Mouse (Mus musculus) cerebellum, adult (tissue): ENCODE results near the gene Nhs.
A peak's percentile ranks its signal among the peaks of the same experiment; 100 is the strongest.
"Not testable (repeated sequence)": the region's sequence is repeated elsewhere in the genome, so short reads cannot be mapped to it uniquely, and the experiment has no call there.

ENCODE experiments used
- ATAC-seq: cut with Nextera tagmentation; 2 replicates; pipeline ENCODE4 v1.9.2; 2017; ENCODE audit warnings: mild to moderate bottlenecking, moderate library complexity, mixed read lengths; ENCODE audit not compliant: insufficient number of reproducible peaks, low FRiP score, low TSS enrichment

The Nhs gene

GRCm38 (mm10) chrX:161961176-161961575, 198.4 kb downstream of the Nhs start:
- peak; percentile 94 for ATAC-seq

DNA sequence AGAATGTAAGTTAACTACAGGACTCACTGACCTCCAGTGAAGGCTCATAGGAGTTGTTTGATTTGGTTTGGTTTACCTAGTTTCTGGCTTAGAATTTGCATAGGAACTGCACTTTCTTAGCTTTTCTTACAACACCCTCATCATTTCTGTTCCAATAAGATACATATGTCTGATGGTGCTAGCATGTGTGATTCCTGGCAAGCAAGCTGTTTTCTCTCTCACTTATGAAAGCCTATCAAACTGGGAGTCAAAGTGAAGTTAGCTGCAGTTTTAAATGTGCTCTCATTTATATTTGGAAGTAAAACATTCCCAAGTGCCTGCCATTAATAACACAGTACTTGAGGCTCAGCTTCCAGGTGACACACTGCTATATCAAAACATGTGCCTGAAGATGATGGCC, 207.2 kb downstream of the Nhs start:
- ATAC-seq: no peak

DNA sequence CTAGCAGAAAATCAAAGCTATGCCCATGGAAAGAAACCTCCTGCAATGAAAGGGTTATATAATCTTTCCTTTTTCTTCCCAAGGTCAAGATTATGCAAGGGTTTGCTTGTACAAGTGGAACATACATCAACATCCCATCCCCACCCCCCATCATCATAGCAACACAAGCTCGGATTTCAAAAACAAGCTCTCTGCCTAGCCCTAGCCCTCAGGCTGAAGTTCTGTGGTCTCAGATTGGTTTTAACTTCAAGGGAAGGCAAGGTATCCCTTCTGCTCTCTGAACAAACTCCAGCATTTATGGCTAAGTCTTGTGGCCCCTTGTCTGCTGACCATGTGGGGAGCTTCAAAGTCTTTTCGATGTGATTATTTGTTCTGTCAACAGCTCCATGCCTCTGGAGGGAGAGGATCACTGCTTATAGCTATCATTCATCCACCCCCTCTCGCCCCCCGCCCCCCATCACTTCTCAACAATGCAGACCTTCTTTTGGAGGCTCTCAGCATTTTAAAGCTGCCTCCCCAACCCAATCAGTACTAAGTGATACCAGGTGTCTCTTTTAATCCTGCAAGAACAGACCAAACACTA, 216.3 kb downstream of the Nhs start:
- ATAC-seq: no peak

DNA sequence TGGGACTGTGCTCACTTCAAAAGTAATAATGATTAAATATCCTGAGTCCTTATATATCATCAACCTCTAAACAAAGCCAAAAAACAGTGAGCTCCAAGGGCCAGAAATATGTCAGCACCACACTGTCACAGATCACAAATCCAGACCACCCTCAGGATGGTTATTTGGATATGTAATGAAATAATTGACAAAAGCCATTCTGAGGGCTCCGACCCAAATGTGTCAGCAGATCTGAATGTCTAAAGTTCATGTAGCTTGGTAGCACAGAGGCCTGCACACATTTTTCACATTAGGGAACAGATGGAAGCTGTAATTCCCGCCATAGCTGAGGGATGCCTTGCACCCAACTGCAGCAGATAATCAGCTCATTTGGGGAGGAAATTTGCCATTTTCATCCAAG, 218.8 kb downstream of the Nhs start:
- peak; percentile 36; the same call in 1 of the 2 replicates for ATAC-seq

- ATAC-seq: peak; percentile 15; the same call in 1 of the 2 replicates
Observed at GRCm38 (mm10) chrX:161926683-161927053, 232.9 kb downstream of the Nhs start.

- ATAC-seq: 0 out of 2 replicates have a peak, but pooled peaks have one; percentile 10
Observed at GRCm38 (mm10) chrX:161925973-161926682, 233.4 kb downstream of the Nhs start.

- peak; percentile 56; the same call in 1 of the 2 replicates for ATAC-seq
Observed at GRCm38 (mm10) chrX:161922655-161923054, 236.9 kb downstream of the Nhs start.

GRCm38 (mm10) chrX:161921581-161921980, 237.9 kb downstream of the Nhs start:
- no peak for ATAC-seq

DNA sequence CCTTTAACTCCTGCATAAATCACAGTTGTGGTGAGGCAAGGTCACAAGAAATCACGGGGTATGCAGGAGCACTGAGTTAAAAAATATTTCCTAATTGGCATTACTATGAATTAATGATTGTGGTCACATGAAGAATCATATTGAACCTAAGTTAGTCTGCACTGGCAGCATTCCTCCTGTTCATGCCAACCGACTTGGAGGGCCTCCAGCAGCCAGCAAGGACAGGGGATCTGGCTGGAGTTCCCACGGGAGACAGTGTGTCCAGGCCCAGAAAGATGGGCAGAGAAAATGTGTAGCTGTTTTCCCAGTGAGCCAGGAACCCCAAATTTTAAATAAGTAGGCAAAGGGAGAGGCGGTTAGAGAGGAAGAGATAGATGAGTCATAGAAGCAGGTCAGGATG, 249.6 kb downstream of the Nhs start:
- no peak for ATAC-seq

DNA sequence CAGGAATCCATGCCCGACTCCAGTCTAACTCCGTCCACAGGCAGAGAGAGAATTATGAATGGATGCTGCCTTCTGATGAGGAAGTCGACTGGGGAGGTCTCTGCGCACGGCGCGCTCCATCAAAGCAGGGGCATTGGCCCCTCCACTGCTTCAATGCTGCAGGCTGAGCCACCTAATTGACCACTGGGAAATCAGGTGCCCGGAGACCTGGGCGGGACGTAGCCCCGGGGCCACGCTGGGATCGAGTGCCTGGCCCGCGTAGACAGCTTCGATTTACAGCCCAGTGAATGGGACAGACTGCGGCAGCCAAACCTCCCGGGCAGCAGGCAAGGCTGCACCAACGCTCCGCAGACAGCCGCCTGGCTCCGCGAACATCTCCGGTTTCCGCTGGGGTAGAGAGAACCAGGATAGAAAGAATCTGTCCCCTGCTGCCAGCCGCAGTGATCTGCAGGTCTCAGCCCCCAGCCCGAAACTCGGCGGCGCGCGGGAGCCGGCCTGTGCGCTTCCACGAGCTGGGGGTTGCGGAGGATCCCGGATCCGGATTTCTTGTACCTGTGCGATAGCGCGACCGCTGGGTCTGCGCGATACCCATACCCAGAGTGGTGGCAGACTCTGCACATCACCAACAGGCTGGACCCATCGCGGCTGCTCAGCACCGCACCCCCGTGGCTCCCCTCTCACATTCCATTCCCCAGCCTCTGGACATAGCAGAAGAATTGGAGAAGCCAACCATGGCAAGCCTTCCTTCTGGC, 250.7 kb downstream of the Nhs start:
- ATAC-seq: no peak

- no peak for ATAC-seq
Observed at GRCm38 (mm10) chrX:161907595-161908592, 251.6 kb downstream of the Nhs start.

GRCm38 (mm10) chrX:161894442-161894841, 265.1 kb downstream of the Nhs start:
- no peak for ATAC-seq

- no peak for ATAC-seq
Observed at GRCm38 (mm10) chrX:161883661-161884060, 275.9 kb downstream of the Nhs start.

GRCm38 (mm10) chrX:161877123-161877522, 282.4 kb downstream of the Nhs start:
- no peak for ATAC-seq

GRCm38 (mm10) chrX:161873511-161873910, 286.0 kb downstream of the Nhs start:
- no peak for ATAC-seq

GRCm38 (mm10) chrX:161871306-161871705, 288.2 kb downstream of the Nhs start:
- no peak for ATAC-seq

DNA sequence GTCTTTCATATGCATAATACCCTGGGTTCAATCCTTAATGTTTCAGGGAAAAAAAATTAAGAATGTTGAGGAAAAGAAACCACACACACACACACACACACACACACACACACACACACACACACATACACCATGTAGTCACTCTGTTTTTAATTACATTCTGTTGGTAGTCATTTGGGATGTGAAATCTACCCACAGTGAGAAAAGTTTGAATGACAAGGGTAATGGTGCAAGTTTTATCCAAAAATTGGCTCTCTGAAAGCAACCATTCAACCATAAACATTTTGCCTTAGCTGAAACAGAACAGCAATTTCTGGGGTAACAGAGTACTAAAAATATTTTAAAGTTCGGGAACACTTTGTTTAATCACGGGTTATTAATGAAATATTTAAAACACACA, 303.9 kb downstream of the Nhs start:
- no peak for ATAC-seq

GRCm38 (mm10) chrX:161853626-161854312, 305.8 kb downstream of the Nhs start:
- ATAC-seq: no peak

GRCm38 (mm10) chrX:161826186-161826585, 333.3 kb downstream of the Nhs start:
- ATAC-seq: not testable (repeated sequence)

DNA sequence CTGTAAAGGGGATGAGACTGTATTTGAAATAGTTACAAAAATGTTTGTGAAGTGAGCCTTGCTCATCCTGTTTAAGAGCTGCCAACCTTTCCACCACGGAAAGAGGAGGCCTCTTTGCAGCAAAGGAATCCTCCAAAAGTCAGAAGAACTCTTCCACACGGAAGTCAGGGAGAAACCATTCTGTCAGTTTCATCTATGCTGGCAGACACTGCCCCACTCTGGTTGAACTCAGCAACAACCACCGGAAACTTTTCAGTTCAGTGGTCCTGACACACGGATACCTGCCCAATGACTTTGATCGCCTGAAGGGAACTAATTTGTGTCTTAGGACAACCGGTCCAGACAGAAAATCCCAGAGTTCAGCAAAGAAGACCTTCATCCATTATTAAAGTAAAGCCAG, 369.3 kb downstream of the Nhs start:
- ATAC-seq: no peak; the same call in 1 of the 2 replicates
